Mouse (Mus musculus) embryonic facial prominence, embryonic 12.5 days (tissue): ENCODE data around the gene Frmpd2. TPM values are rescaled to one million over a fixed set of nuclear protein-coding genes. Genes with fewer than 3 reads are reported as not detected.

Experiments used
- ATAC-seq: fragments of 200-750 bp; cut with Nextera tagmentation; 2 replicates; pipeline ENCODE4 v1.8.0; 2017; ENCODE audit not compliant: insufficient number of reproducible peaks, insufficient read depth, low FRiP score, low TSS enrichment
- H3K27ac ChIP-seq: fragments of 300-500 bp; sonication (generic); 2 replicates; pipeline ENCODE4 v1.5.1; 2016; ENCODE audit warnings: mild to moderate bottlenecking
- H3K27me3 ChIP-seq: fragments of 300-500 bp; sonication (generic); 2 replicates; pipeline ENCODE4 v1.6.1; 2016; ENCODE audit warnings: mild to moderate bottlenecking, moderate library complexity
- H3K36me3 ChIP-seq: fragments of 300-500 bp; sonication (generic); 2 replicates; pipeline ENCODE4 v1.6.1; 2016; ENCODE audit warnings: mild to moderate bottlenecking
- H3K4me1 ChIP-seq: fragments of 300-500 bp; sonication (generic); 2 replicates; pipeline ENCODE4 v1.6.1; 2016
- H3K4me2 ChIP-seq: fragments of 300-500 bp; sonication (generic); replicated peaks from 2 replicates; pipeline ENCODE4 v1.6.1; 2016; ENCODE audit warnings: mild to moderate bottlenecking, moderate library complexity
- H3K4me3 ChIP-seq: fragments of 300-500 bp; sonication (generic); 2 replicates; pipeline ENCODE4 v1.5.1; 2016; ENCODE audit warnings: mild to moderate bottlenecking
- H3K9ac ChIP-seq: fragments of 300-500 bp; sonication (generic); 2 replicates; pipeline ENCODE4 v1.6.1; 2016; ENCODE audit warnings: mild to moderate bottlenecking, moderate library complexity
- H3K9me3 ChIP-seq: fragments of 300-500 bp; sonication (generic); 2 replicates; pipeline ENCODE4 v1.6.1; 2016; ENCODE audit warnings: mild to moderate bottlenecking, moderate library complexity
- whole genome bisulfite sequencing: fragments of 180-500 bp; shearing (Covaris S2); methylation state at CpG from one replicate; pipeline ENCODE4 v1.1.7; 2016; 5-methylcytosine and 5-hydroxymethylcytosine counted together
- polyA plus RNA-seq: library from polyadenylated mRNA; unstranded; fragments of >200 nt; fragmentation: Nextera tagmentation; extraction: Ambion mirVana; gene quantifications from 2 replicates; pipeline ENCODE4 v1.2.1, GENCODE M21; 2016

Frmpd2 gene
- polyA plus RNA-seq, 1 experiment from 2014 or later: not detected

- Histone ChIP-seq H3K4me1 (peaks cover 14% of the 10 kb centered on the region), H3K36me3 (no peaks in the 10 kb centered on the region), H3K9me3 (no peaks in the 10 kb centered on the region), H3K4me2 (no peak overlapping the region), H3K27me3 (no peaks in the 10 kb centered on the region), H3K4me3 (no peak overlapping the region), H3K9ac (no peak overlapping the region), H3K27ac (no peak overlapping the region)
- no peak for ATAC-seq
- WGBS: 35% methylated on average over 6 of the region's 6 CpGs
These were observed 3.7 kb upstream of the Frmpd2 start for GRCm38 (mm10) chr14:33467766-33468165.

GRCm38 (mm10) chr14:33474461-33474860 lies 3.0 kb downstream of the Frmpd2 start:
- Histone ChIP-seq H3K27ac (no peak overlapping the region), H3K36me3 (no peaks in the 10 kb centered on the region), H3K27me3 (no peaks in the 10 kb centered on the region), H3K4me1 (peaks cover 4% of the 10 kb centered on the region), H3K4me2 (no peak overlapping the region), H3K4me3 (no peak overlapping the region), H3K9me3 (no peaks in the 10 kb centered on the region), H3K9ac (no peak overlapping the region)
- ATAC-seq: no peak
- 68% methylated on average over 2 of the region's 2 CpGs for WGBS

DNA sequence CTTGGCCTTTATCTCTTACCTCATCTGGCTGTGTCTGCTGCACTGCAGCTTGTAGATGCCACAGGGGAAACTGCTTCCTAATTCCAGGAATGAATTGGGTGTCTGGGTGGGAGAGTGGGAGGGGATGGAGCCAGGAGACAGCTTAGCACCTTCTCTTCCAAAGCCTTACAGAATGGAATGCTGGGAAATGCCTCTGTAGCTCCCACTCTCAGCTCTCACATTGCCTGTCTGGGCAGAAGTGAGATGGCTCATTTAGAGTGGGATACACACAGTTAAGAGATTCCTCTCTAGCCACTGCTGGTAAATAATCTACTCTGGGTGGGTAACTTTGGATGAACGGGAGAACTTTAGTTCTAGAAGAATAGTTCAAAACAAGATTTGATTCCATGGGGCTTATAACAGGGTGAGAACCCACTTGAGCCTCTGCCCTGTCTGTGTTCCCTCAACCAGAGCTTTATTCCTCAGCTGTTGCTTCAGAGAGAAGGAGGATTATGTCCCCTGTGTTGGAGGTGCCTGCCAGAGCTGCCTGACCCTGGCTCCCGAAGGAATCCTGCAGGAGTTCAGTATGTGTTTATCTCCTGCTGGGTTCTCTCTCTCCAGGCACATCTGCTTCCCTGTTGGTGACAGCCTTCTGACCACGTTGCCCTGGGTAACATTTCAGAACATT lies 4.7 kb downstream of the Frmpd2 start:
- Histone ChIP-seq H3K9ac (no peak overlapping the region), H3K9me3 (no peaks in the 10 kb centered on the region), H3K27ac (no peak overlapping the region), H3K4me1 (peaks cover 4% of the 10 kb centered on the region), H3K36me3 (no peaks in the 10 kb centered on the region), H3K27me3 (no peaks in the 10 kb centered on the region), H3K4me3 (no peak overlapping the region), H3K4me2 (no peak overlapping the region)
- ATAC-seq: no peak
- 16% methylated on average over 3 of the region's 3 CpGs for WGBS

DNA sequence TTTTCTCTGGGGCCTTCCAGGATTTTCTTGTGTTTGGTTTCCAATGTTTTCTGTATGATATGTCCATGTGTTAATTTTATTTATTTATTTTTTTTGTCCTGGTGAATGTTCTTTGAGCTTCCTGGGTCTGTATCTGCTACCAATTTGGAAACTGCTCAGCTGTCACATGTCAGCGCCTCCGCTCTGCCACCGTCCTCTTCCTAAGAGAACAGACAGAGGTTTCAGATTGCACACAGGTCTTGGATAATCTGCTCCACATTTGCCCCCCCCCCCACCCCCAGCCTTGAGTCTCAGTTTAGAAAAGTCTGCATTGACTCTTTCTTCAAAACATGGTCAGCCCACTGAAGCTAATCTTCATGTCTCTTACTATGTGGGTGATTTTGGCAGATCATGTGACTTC lies 10.5 kb downstream of the Frmpd2 start:
- peaks cover 6% of the 10 kb centered on the region; the same call in 1 of the 2 replicates for H3K4me1 ChIP-seq
- H3K4me2 ChIP-seq: no peak overlapping the region
- no peaks in the 10 kb centered on the region for H3K9me3 ChIP-seq
- no peak overlapping the region for H3K9ac ChIP-seq
- no peak overlapping the region for H3K27ac ChIP-seq
- no peak for ATAC-seq
- no peaks in the 10 kb centered on the region for H3K36me3 ChIP-seq
- no peaks in the 10 kb centered on the region for H3K27me3 ChIP-seq
- 13% methylated on average over 3 of the region's 3 CpGs for WGBS
- no peak overlapping the region for H3K4me3 ChIP-seq

DNA sequence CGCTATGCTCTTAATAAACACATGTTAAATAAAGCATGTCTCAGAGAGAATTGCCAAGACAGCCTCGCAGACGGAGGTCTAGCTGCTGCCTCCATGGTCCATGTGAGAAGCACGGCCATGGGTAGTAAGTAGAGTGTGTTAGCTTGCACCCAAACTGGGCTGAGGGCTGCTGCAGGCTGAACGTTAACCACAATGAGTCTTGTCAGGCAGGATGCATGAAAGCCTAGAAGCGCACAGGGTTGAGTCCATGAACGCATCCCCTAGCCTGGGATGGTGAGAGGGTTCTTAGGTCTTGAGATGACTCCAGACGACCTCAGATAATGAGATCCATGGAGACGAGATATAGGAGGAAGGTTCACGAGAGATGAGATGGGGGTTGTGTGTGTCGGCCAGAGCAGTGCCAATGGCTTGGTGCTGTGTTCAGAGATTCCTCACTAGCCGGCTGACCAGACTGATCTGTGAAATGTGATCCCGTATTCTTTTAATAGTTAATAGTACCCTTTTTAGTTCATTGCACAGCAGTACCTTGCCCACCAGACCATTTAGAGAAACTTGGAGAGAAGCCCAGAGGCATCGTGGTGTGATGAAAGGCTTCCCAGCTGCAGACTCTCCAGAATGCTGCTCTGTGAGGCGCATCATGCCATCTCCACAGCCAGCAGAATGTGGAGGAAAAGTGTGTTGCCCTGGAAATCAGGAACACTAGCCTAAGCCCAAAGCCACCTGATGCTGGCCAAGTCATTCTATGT lies 16.5 kb downstream of the Frmpd2 start:
- no peak overlapping the region for H3K4me3 ChIP-seq
- no peaks in the 10 kb centered on the region for H3K36me3 ChIP-seq
- peaks cover 13% of the 10 kb centered on the region; the same call in 1 of the 2 replicates for H3K4me1 ChIP-seq
- ATAC-seq: no peak
- H3K9me3 ChIP-seq: no peaks in the 10 kb centered on the region
- WGBS: 60% methylated on average over 15 of the region's 15 CpGs
- no peaks in the 10 kb centered on the region for H3K27me3 ChIP-seq
- H3K4me2 ChIP-seq: no peak overlapping the region
- no peak overlapping the region for H3K9ac ChIP-seq
- no peak overlapping the region for H3K27ac ChIP-seq

DNA sequence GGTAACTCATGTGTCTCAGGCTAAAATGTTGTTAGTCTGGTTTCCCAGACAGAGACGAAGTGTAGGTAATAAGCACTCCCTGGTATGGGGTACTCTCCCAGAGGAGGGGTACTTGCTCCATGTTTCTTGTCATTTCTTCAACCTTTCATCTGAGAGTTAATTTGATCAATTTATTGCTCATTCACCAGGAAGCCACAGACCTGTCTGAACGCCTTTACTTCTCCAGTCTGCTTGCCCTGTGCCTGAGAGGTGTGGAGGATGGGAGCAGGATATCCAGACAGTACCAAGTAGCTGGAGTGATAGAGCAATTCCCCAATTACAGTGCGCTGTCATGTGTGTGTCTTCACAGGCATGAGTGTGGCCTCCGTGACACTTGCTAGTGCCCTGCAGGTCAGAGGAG lies 23.7 kb downstream of the Frmpd2 start:
- Histone ChIP-seq H3K27ac (no peak overlapping the region), H3K4me2 (no peak overlapping the region), H3K27me3 (no peaks in the 10 kb centered on the region), H3K4me3 (no peak overlapping the region), H3K4me1 (no peaks in the 10 kb centered on the region), H3K9ac (no peak overlapping the region), H3K36me3 (no peaks in the 10 kb centered on the region), H3K9me3 (no peaks in the 10 kb centered on the region)
- ATAC-seq: no peak
- WGBS: 52% methylated on average over 4 of the region's 4 CpGs

DNA sequence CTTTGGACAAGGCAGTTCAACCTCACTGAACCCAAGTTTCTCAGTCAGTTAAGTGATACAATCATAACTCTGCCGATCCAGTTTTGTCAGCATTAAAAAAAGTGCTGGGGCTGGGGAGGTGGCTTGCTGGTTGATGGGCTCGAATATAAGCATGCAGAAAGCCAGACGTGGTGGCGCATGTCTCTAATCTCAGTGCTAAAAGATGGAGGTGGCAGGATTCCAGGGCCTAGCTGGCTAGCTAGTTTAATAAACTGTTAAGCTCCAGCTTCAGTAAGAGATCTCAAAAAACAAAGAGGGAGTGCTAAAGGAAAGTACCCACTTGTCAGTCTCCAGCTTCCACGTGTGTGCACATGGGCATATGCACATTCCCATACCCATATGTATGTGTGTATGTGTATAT lies 25.9 kb downstream of the Frmpd2 start:
- Histone ChIP-seq H3K4me3 (no peak overlapping the region), H3K9me3 (no peaks in the 10 kb centered on the region), H3K4me1 (no peaks in the 10 kb centered on the region), H3K36me3 (no peaks in the 10 kb centered on the region), H3K27me3 (no peaks in the 10 kb centered on the region), H3K27ac (no peak overlapping the region), H3K9ac (no peak overlapping the region), H3K4me2 (no peak overlapping the region)
- ATAC-seq: no peak
- WGBS: 73% methylated on average over 5 of the region's 5 CpGs

DNA sequence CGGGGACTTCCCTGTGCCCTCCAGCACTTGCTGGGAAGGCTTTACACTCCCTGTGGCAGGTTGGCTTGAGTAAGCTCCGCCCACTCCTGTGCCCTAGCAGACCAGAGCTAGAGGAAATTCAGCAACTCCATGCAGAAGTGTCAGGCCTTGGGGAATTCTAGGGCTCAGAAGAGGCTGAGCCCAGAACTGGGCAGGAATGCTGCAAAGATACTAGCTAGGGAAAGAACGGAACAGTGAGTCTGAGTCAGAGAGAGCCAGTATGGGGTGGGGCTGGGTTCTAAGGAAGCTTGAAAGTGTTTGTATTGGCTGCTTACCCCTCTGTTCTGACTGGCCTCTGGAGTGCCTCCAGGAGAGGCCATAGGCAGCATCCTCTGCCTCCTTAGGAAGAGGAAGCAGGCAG lies 27.4 kb downstream of the Frmpd2 start:
- no peaks in the 10 kb centered on the region; the same call in 1 of the 2 replicates for H3K27me3 ChIP-seq
- H3K9ac ChIP-seq: no peak overlapping the region
- no peak overlapping the region for H3K27ac ChIP-seq
- 58% methylated on average over 3 of the region's 3 CpGs for WGBS
- no peak overlapping the region for H3K4me3 ChIP-seq
- H3K4me2 ChIP-seq: no peak overlapping the region
- ATAC-seq: no peak
- H3K4me1 ChIP-seq: no peaks in the 10 kb centered on the region
- H3K9me3 ChIP-seq: no peaks in the 10 kb centered on the region
- H3K36me3 ChIP-seq: no peaks in the 10 kb centered on the region

DNA sequence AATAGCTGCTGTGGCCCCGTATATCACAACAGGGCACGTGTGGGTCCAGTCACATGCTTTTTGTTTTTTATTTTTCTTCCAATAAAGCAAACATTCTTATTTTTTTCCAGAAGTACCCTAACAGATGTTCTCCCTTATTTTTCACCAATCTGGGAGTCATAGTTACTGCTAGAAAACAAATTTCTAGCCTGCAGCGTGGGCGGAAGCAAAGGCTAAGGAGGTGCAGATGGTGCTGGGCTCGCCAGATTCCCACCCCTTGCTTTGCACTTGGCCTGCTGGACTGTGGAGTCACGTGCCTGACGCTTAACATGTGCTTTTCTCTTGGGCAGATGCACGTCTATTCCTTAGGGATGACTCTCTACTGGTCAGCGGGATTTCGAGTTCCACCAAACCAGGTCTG lies 29.1 kb downstream of the Frmpd2 start:
- H3K4me3 ChIP-seq: no peak overlapping the region
- no peaks in the 10 kb centered on the region for H3K4me1 ChIP-seq
- no peaks in the 10 kb centered on the region for H3K36me3 ChIP-seq
- ATAC-seq: no peak
- 50% methylated on average over 10 of the region's 10 CpGs for WGBS
- H3K27ac ChIP-seq: no peak overlapping the region
- H3K27me3 ChIP-seq: no peaks in the 10 kb centered on the region; the same call in 1 of the 2 replicates
- H3K9ac ChIP-seq: no peak overlapping the region
- H3K9me3 ChIP-seq: no peaks in the 10 kb centered on the region
- H3K4me2 ChIP-seq: no peak overlapping the region

DNA sequence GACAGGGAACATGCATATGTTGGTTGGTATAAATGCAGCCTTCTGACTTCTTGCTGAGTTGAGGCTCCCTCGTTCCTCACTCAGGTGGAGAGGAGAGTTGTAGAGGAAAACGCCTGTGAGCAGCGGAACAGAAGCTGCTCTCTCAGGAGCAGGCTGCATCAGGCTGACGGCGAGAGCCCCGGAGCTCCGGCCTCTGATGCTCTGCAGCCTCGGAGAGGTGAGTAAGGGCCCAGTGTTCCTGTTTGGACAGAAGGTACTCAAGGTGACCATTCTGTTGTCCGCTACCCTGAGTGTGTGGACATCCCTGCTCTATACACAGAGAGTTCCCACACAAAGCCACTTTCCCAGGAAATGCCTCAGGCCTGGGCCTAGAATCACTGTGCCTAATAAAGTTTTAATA lies 31.8 kb downstream of the Frmpd2 start:
- no peak overlapping the region for H3K4me3 ChIP-seq
- H3K4me1 ChIP-seq: no peaks in the 10 kb centered on the region
- H3K4me2 ChIP-seq: no peak overlapping the region
- ATAC-seq: no peak
- no peaks in the 10 kb centered on the region for H3K36me3 ChIP-seq
- H3K27me3 ChIP-seq: no peaks in the 10 kb centered on the region; the same call in 1 of the 2 replicates
- 80% methylated on average over 9 of the region's 9 CpGs for WGBS
- H3K27ac ChIP-seq: no peak overlapping the region
- no peak overlapping the region for H3K9ac ChIP-seq
- H3K9me3 ChIP-seq: no peaks in the 10 kb centered on the region

GRCm38 (mm10) chr14:33506696-33507095 lies 35.2 kb downstream of the Frmpd2 start:
- 62% methylated on average over 4 of the region's 4 CpGs for WGBS

GRCm38 (mm10) chr14:33508660-33509059 lies 37.2 kb downstream of the Frmpd2 start:
- no peaks in the 10 kb centered on the region for H3K4me1 ChIP-seq
- no peak for ATAC-seq
- H3K4me3 ChIP-seq: no peak overlapping the region
- H3K36me3 ChIP-seq: no peaks in the 10 kb centered on the region
- WGBS: 78% methylated on average over 1 of the region's 1 CpGs
- no peak overlapping the region for H3K4me2 ChIP-seq
- no peak overlapping the region for H3K9ac ChIP-seq
- no peaks in the 10 kb centered on the region for H3K27me3 ChIP-seq
- H3K9me3 ChIP-seq: no peaks in the 10 kb centered on the region
- H3K27ac ChIP-seq: no peak overlapping the region

More at GRCm38 (mm10) chr14:33506696-33507095, 35.2 kb downstream of the Frmpd2 start:
- ATAC-seq: no peak
- Histone ChIP-seq H3K36me3 (no peaks in the 10 kb centered on the region), H3K9ac (no peak overlapping the region), H3K4me2 (no peak overlapping the region), H3K9me3 (no peaks in the 10 kb centered on the region), H3K27me3 (no peaks in the 10 kb centered on the region; the same call in 1 of the 2 replicates), H3K4me3 (no peak overlapping the region), H3K4me1 (no peaks in the 10 kb centered on the region), H3K27ac (no peak overlapping the region)
